Mouse (Mus musculus): ENCODE data around the gene Dcdc2b. TPM values are rescaled to one million over a fixed set of nuclear protein-coding genes. Genes with fewer than 3 reads are reported as not detected.

Dcdc2b gene
- polyA plus RNA-seq, 2 experiments, result 0.19 to 0.47 TPM

GRCm38 (mm10) chr4:129570028-129570427, 44.0 kb downstream of the Dcdc2b start:
- Histone ChIP-seq H3K4me2 (ENCODE audit: low read depth) (no peak overlapping the region), H3K27me3 (ENCODE audit: control insufficient read depth, insufficient read depth, low read length) (no peaks in the 10 kb centered on the region), H3K4me1 (replicated peaks; ENCODE audit: control insufficient read depth in 2 of 2, insufficient read depth in 2 of 2, low read length in 1 of 2) (peaks cover 0 to under 1% of the 10 kb centered on the region in 2 experiments; a peak in 2 of 4 replicates), H3K9ac (replicated peaks) (no peak overlapping the region), H3K4me3 (ENCODE audit: insufficient read depth in 1 of 2, low read depth in 2 of 2, low read length in 2 of 2) (no peak overlapping the region), H3K9me3 (ENCODE audit: control insufficient read depth, low read length) (no peaks in the 10 kb centered on the region), H3K27ac (no peak overlapping the region), H3K36me3 (replicated peaks; ENCODE audit: control insufficient read depth, insufficient read depth, low read depth) (no peaks in the 10 kb centered on the region)
- DNase-seq (ENCODE audit: low read depth in 3 of 3, low spot score in 3 of 3), result no peak
- no peak for ATAC-seq (ENCODE audit: insufficient read depth)
- TF ChIP-seq EP300 (IDR thresholded peaks at IDR 0.05; ENCODE audit: low read depth) (no peak), CTCF (IDR thresholded peaks at IDR 0.05; ENCODE audit: low read depth) (no peak)
- 67% methylated on average over 6 of the region's 6 CpGs for WGBS (ENCODE audit: insufficient replicate concordance)

GRCm38 (mm10) chr4:129568366-129568765, 45.7 kb downstream of the Dcdc2b start:
- Histone ChIP-seq H3K27ac (no peak overlapping the region), H3K9me3 (ENCODE audit: control insufficient read depth, low read length) (no peaks in the 10 kb centered on the region), H3K9ac (replicated peaks) (no peak overlapping the region), H3K4me2 (ENCODE audit: low read depth) (no peak overlapping the region), H3K4me3 (ENCODE audit: insufficient read depth in 1 of 2, low read depth in 2 of 2, low read length in 2 of 2) (no peak overlapping the region), H3K4me1 (replicated peaks; ENCODE audit: control insufficient read depth in 2 of 2, insufficient read depth in 2 of 2, low read length in 1 of 2) (no peaks in the 10 kb centered on the region), H3K27me3 (ENCODE audit: control insufficient read depth, insufficient read depth, low read length) (no peaks in the 10 kb centered on the region), H3K36me3 (replicated peaks; ENCODE audit: control insufficient read depth, insufficient read depth, low read depth) (no peaks in the 10 kb centered on the region)
- TF ChIP-seq CTCF (IDR thresholded peaks at IDR 0.05; ENCODE audit: low read depth) (no peak), EP300 (IDR thresholded peaks at IDR 0.05; ENCODE audit: low read depth) (no peak)
- ATAC-seq (ENCODE audit: insufficient read depth) (no peak), DNase-seq (ENCODE audit: low read depth in 3 of 3, low spot score in 3 of 3) (no peak)
- 75% methylated on average over 7 of the region's 7 CpGs for WGBS (ENCODE audit: insufficient replicate concordance)

GRCm38 (mm10) chr4:129565139-129565538, 48.9 kb downstream of the Dcdc2b start:
- H3K9me3 ChIP-seq (ENCODE audit: control insufficient read depth, low read length), result no peaks in the 10 kb centered on the region
- no peak overlapping the region for H3K9ac ChIP-seq (replicated peaks)
- DNase-seq (ENCODE audit: low read depth in 3 of 3, low spot score in 3 of 3) (no peak), ATAC-seq (ENCODE audit: insufficient read depth) (no peak)
- no peak overlapping the region for H3K4me3 ChIP-seq (ENCODE audit: insufficient read depth in 1 of 2, low read depth in 2 of 2, low read length in 2 of 2)
- no peak for TF ChIP-seq EP300 (IDR thresholded peaks at IDR 0.05; ENCODE audit: low read depth)
- no peak for TF ChIP-seq CTCF (IDR thresholded peaks at IDR 0.05; ENCODE audit: low read depth)
- H3K27me3 ChIP-seq (ENCODE audit: control insufficient read depth, insufficient read depth, low read length), result no peaks in the 10 kb centered on the region; the same call in 1 of the 2 replicates
- H3K4me2 ChIP-seq (ENCODE audit: low read depth), result no peak overlapping the region
- H3K27ac ChIP-seq, result no peak overlapping the region
- H3K36me3 ChIP-seq (replicated peaks; ENCODE audit: control insufficient read depth, insufficient read depth, low read depth), result no peaks in the 10 kb centered on the region
- WGBS (ENCODE audit: insufficient replicate concordance), result 65% methylated on average over 6 of the region's 6 CpGs
- H3K4me1 ChIP-seq (replicated peaks; ENCODE audit: control insufficient read depth in 2 of 2, insufficient read depth in 2 of 2, low read length in 1 of 2), result peaks cover 8% of the 10 kb centered on the region in 2 experiments; a peak in 3 of 4 replicates

GRCm38 (mm10) chr4:129563718-129564117, 50.3 kb downstream of the Dcdc2b start:
- H3K27me3 ChIP-seq (ENCODE audit: control insufficient read depth, insufficient read depth, low read length), result no peaks in the 10 kb centered on the region; the same call in 1 of the 2 replicates
- no peak overlapping the region for H3K27ac ChIP-seq
- peaks cover 8% of the 10 kb centered on the region in 2 experiments; a peak in 3 of 4 replicates for H3K4me1 ChIP-seq (replicated peaks; ENCODE audit: control insufficient read depth in 2 of 2, insufficient read depth in 2 of 2, low read length in 1 of 2)
- TF ChIP-seq EP300 (IDR thresholded peaks at IDR 0.05; ENCODE audit: low read depth), result no peak
- DNase-seq (ENCODE audit: low read depth in 3 of 3, low spot score in 3 of 3), result no peak
- 74% methylated on average over 8 of the region's 8 CpGs for WGBS (ENCODE audit: insufficient replicate concordance)
- H3K36me3 ChIP-seq (replicated peaks; ENCODE audit: control insufficient read depth, insufficient read depth, low read depth), result no peaks in the 10 kb centered on the region
- no peak for ATAC-seq (ENCODE audit: insufficient read depth)
- H3K9ac ChIP-seq (replicated peaks), result no peak overlapping the region
- H3K9me3 ChIP-seq (ENCODE audit: control insufficient read depth, low read length), result no peaks in the 10 kb centered on the region
- H3K4me3 ChIP-seq (ENCODE audit: insufficient read depth in 1 of 2, low read depth in 2 of 2, low read length in 2 of 2), result no peak overlapping the region
- H3K4me2 ChIP-seq (ENCODE audit: low read depth), result no peak overlapping the region

- no peaks in the 10 kb centered on the region for H3K9me3 ChIP-seq (ENCODE audit: control insufficient read depth, low read length)
- no peak overlapping the region for H3K4me2 ChIP-seq (ENCODE audit: low read depth)
- H3K27me3 ChIP-seq (ENCODE audit: control insufficient read depth, insufficient read depth, low read length), result no peaks in the 10 kb centered on the region; the same call in 1 of the 2 replicates
- no peak overlapping the region for H3K27ac ChIP-seq
- TF ChIP-seq CTCF (IDR thresholded peaks at IDR 0.05; ENCODE audit: low read depth) (no peak), EP300 (IDR thresholded peaks at IDR 0.05; ENCODE audit: low read depth) (no peak)
- no peak overlapping the region for H3K4me3 ChIP-seq (ENCODE audit: insufficient read depth in 1 of 2, low read depth in 2 of 2, low read length in 2 of 2)
- 42% methylated on average over 5 of the region's 5 CpGs for WGBS (ENCODE audit: insufficient replicate concordance)
- H3K4me1 ChIP-seq (replicated peaks; ENCODE audit: control insufficient read depth in 2 of 2, insufficient read depth in 2 of 2, low read length in 1 of 2), result peaks cover 24 to 25% of the 10 kb centered on the region in 2 experiments
- ATAC-seq (ENCODE audit: insufficient read depth), result no peak
- no peak overlapping the region for H3K9ac ChIP-seq (replicated peaks)
- no peaks in the 10 kb centered on the region for H3K36me3 ChIP-seq (replicated peaks; ENCODE audit: control insufficient read depth, insufficient read depth, low read depth)
- DNase-seq (ENCODE audit: low read depth in 3 of 3, low spot score in 3 of 3), result no peak
Measured at GRCm38 (mm10) chr4:129561184-129561583, 52.9 kb downstream of the Dcdc2b start.

Other genes with a start within 250 kb of the Dcdc2b start
- 1.8 and 2.1 TPM in 2 replicates for gene Zbtb8a, start 236.1 kb downstream of the Dcdc2b start, polyA plus RNA-seq (2012; rRNA removed)
- gene Zbtb8a, start 236.1 kb downstream of the Dcdc2b start, polyA plus RNA-seq (2014; fragmentation: Nextera tagmentation; extraction: Ambion mirVana), result 0.41 and 1.1 TPM in 2 replicates
- gene Zbtb8b, start 173.4 kb downstream of the Dcdc2b start, polyA plus RNA-seq (2012; rRNA removed), result 0.31 and 0.39 TPM in 2 replicates
- 0.80 and 0.91 TPM in 2 replicates for gene Zbtb8b, start 173.4 kb downstream of the Dcdc2b start, polyA plus RNA-seq (2014; fragmentation: Nextera tagmentation; extraction: Ambion mirVana)
- gene Bsdc1, start 152.7 kb downstream of the Dcdc2b start, polyA plus RNA-seq (2012; rRNA removed), result 30.5 and 34.7 TPM in 2 replicates
- 52.1 and 52.4 TPM in 2 replicates for gene Bsdc1, start 152.7 kb downstream of the Dcdc2b start, polyA plus RNA-seq (2014; fragmentation: Nextera tagmentation; extraction: Ambion mirVana)
- not detected in 2 replicates for gene Tssk3, start 123.2 kb downstream of the Dcdc2b start, polyA plus RNA-seq (2012; rRNA removed)
- not detected in 2 replicates for gene Tssk3, start 123.2 kb downstream of the Dcdc2b start, polyA plus RNA-seq (2014; fragmentation: Nextera tagmentation; extraction: Ambion mirVana)
- gene Fam229a, start 123.1 kb downstream of the Dcdc2b start, polyA plus RNA-seq (2012; rRNA removed), result 0.40 and 0.54 TPM in 2 replicates
- gene Fam229a, start 123.1 kb downstream of the Dcdc2b start, polyA plus RNA-seq (2014; fragmentation: Nextera tagmentation; extraction: Ambion mirVana), result 0.37 and 0.44 TPM in 2 replicates
- gene Marcksl1, start 100.7 kb downstream of the Dcdc2b start, polyA plus RNA-seq (2012; rRNA removed), result 30.6 and 34.8 TPM in 2 replicates
- gene Marcksl1, start 100.7 kb downstream of the Dcdc2b start, polyA plus RNA-seq (2014; fragmentation: Nextera tagmentation; extraction: Ambion mirVana), result 38.2 and 42.0 TPM in 2 replicates
- gene Hdac1, start 71.5 kb downstream of the Dcdc2b start, polyA plus RNA-seq (2012; rRNA removed), result 59.4 and 76.5 TPM in 2 replicates
- gene Hdac1, start 71.5 kb downstream of the Dcdc2b start, polyA plus RNA-seq (2014; fragmentation: Nextera tagmentation; extraction: Ambion mirVana), result 107 and 114 TPM in 2 replicates
- gene Lck, start 40.6 kb downstream of the Dcdc2b start, polyA plus RNA-seq (2012; rRNA removed), result 2.7 and 3.1 TPM in 2 replicates
- gene Lck, start 40.6 kb downstream of the Dcdc2b start, polyA plus RNA-seq (2014; fragmentation: Nextera tagmentation; extraction: Ambion mirVana), result 3.9 TPM in 2 replicates
- 7.6 TPM in 2 replicates for gene Fam167b, start 35.7 kb downstream of the Dcdc2b start, polyA plus RNA-seq (2012; rRNA removed)
- 5.4 and 5.8 TPM in 2 replicates for gene Fam167b, start 35.7 kb downstream of the Dcdc2b start, polyA plus RNA-seq (2014; fragmentation: Nextera tagmentation; extraction: Ambion mirVana)
- 223 and 242 TPM in 2 replicates for gene Eif3i, start 13.6 kb downstream of the Dcdc2b start, polyA plus RNA-seq (2012; rRNA removed)
- 201 and 225 TPM in 2 replicates for gene Eif3i, start 13.6 kb downstream of the Dcdc2b start, polyA plus RNA-seq (2014; fragmentation: Nextera tagmentation; extraction: Ambion mirVana)
- gene Tmem234, start 13.6 kb downstream of the Dcdc2b start, polyA plus RNA-seq (2012; rRNA removed), result 78.5 and 84.2 TPM in 2 replicates
- 108 and 129 TPM in 2 replicates for gene Tmem234, start 13.6 kb downstream of the Dcdc2b start, polyA plus RNA-seq (2014; fragmentation: Nextera tagmentation; extraction: Ambion mirVana)
- 6.2 and 8.8 TPM in 2 replicates for gene Iqcc, start 4.8 kb upstream of the Dcdc2b start, polyA plus RNA-seq (2012; rRNA removed)
- gene Iqcc, start 4.8 kb upstream of the Dcdc2b start, polyA plus RNA-seq (2014; fragmentation: Nextera tagmentation; extraction: Ambion mirVana), result 7.0 and 9.2 TPM in 2 replicates
- gene Ccdc28b, start 9.7 kb upstream of the Dcdc2b start, polyA plus RNA-seq (2012; rRNA removed), result 5.7 and 12.0 TPM in 2 replicates
- 11.0 and 12.4 TPM in 2 replicates for gene Ccdc28b, start 9.7 kb upstream of the Dcdc2b start, polyA plus RNA-seq (2014; fragmentation: Nextera tagmentation; extraction: Ambion mirVana)
- 12.2 and 17.0 TPM in 2 replicates for gene Txlna, start 26.8 kb upstream of the Dcdc2b start, polyA plus RNA-seq (2012; rRNA removed)
- 26.3 and 30.3 TPM in 2 replicates for gene Txlna, start 26.8 kb upstream of the Dcdc2b start, polyA plus RNA-seq (2014; fragmentation: Nextera tagmentation; extraction: Ambion mirVana)
- gene Kpna6, start 58.5 kb upstream of the Dcdc2b start, polyA plus RNA-seq (2012; rRNA removed), result 8.9 and 10.1 TPM in 2 replicates
- gene Kpna6, start 58.5 kb upstream of the Dcdc2b start, polyA plus RNA-seq (2014; fragmentation: Nextera tagmentation; extraction: Ambion mirVana), result 5.4 and 7.1 TPM in 2 replicates
- gene Tmem39b, start 82.6 kb upstream of the Dcdc2b start, polyA plus RNA-seq (2012; rRNA removed), result 9.3 and 11.3 TPM in 2 replicates
- gene Tmem39b, start 82.6 kb upstream of the Dcdc2b start, polyA plus RNA-seq (2014; fragmentation: Nextera tagmentation; extraction: Ambion mirVana), result 5.5 and 6.0 TPM in 2 replicates
- gene Khdrbs1, start 128.0 kb upstream of the Dcdc2b start, polyA plus RNA-seq (2012; rRNA removed), result 12.5 and 16.7 TPM in 2 replicates
- 24.0 and 28.2 TPM in 2 replicates for gene Khdrbs1, start 128.0 kb upstream of the Dcdc2b start, polyA plus RNA-seq (2014; fragmentation: Nextera tagmentation; extraction: Ambion mirVana)
- gene Ptp4a2, start 197.0 kb upstream of the Dcdc2b start, polyA plus RNA-seq (2012; rRNA removed), result 26.1 and 42.2 TPM in 2 replicates
- 150 and 154 TPM in 2 replicates for gene Ptp4a2, start 197.0 kb upstream of the Dcdc2b start, polyA plus RNA-seq (2014; fragmentation: Nextera tagmentation; extraction: Ambion mirVana)